Mouse (Mus musculus) CH12.LX (cell line): ENCODE results near the gene Lca5l.

Experiments used
- CHD2 ChIP-seq: IDR thresholded peaks from 2 replicates; pipeline ENCODE4 v1.6.1; 2011; ENCODE audit warnings: low read length, improper control_type of control experiment
- CTCF ChIP-seq, 2 experiments: IDR thresholded peaks in 1 of 2; conservative IDR thresholded peaks in 1 of 2; 2 replicates each; pipeline ENCODE4 v1.5.1; 2011 to 2012; ENCODE audit warnings: low read depth in 2 of 2, low read length in 2 of 2, improper control_type of control experiment in 1 of 2, inconsistent platforms in 1 of 2, mild to moderate bottlenecking in 1 of 2, moderate library complexity in 1 of 2
- GABPA ChIP-seq: IDR thresholded peaks from 2 replicates; pipeline ENCODE4 v1.6.1; 2012; ENCODE audit warnings: low read depth, low read length, improper control_type of control experiment, inconsistent platforms; ENCODE audit not compliant: insufficient replicate concordance
- POLR2A ChIP-seq: IDR thresholded peaks from 2 replicates; pipeline ENCODE4 v1.6.1; 2011; ENCODE audit warnings: low read depth, mild to moderate bottlenecking, improper control_type of control experiment, low read length
- USF2 ChIP-seq: conservative IDR thresholded peaks from 2 replicates; pipeline ENCODE4 v1.6.1; 2011; ENCODE audit warnings: low read depth, low read length, improper control_type of control experiment

DNA sequence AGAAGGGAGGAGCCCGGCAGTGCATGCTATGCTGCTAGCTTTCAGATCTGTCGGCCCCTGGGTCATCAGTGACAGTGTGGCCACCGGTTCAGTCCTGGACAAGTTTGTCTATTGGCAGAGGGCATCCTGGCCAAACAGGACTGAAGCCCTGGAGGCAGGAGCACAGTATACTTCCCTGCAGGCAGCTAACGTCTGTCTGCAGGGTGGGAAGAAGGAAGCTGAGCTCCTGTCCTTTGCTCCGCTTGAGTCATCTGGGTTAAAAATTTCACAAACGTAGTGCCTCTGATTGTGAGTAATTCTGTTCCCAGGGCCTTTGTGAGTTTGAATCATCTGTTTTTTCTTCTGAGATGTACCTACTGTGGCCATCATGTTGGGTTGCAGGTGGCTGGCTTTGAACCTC, 43.2 kb downstream of the Lca5l start:
- no peak for TF ChIP-seq CTCF (conservative IDR thresholded peaks at IDR 0.05 in 1 of 2, IDR thresholded peaks at IDR 0.05 in 1 of 2; ENCODE audit: low read depth in 2 of 2, low read length in 2 of 2)
- no peak for TF ChIP-seq CHD2
- TF ChIP-seq USF2: no peak
- TF ChIP-seq POLR2A: no peak
- no peak for TF ChIP-seq GABPA
